Mouse (Mus musculus): ENCODE measurements around the gene Nfe2l3. TPM values are rescaled to one million over a fixed set of nuclear protein-coding genes. Genes with fewer than 3 reads are reported as not detected.
"Not testable (repeated sequence)": the region's sequence is repeated elsewhere in the genome, so short reads cannot be mapped to it uniquely, and the experiment has no call there.

Gene Nfe2l3
- polyA plus RNA-seq, 1 experiment = not detected

- Histone ChIP-seq H3K4me3 (ENCODE audit: insufficient read depth, low read length) (no peak overlapping the region), H3K4me1 (ENCODE audit: control insufficient read depth, insufficient read depth, low read length) (no peaks in the 10 kb centered on the region), H3K27ac (ENCODE audit: insufficient read depth, low read depth, low read length) (no peak overlapping the region)
- no peak for TF ChIP-seq CTCF (IDR thresholded peaks at IDR 0.05; ENCODE audit: low read depth, low read length)
Measured at GRCm38 (mm10) chr6:51483861-51484260, 51.4 kb downstream of the Nfe2l3 start.

GRCm38 (mm10) chr6:51484556-51484955, 52.1 kb downstream of the Nfe2l3 start:
- H3K4me1 ChIP-seq (ENCODE audit: control insufficient read depth, insufficient read depth, low read length); H3K4me3 ChIP-seq (ENCODE audit: insufficient read depth, low read length): not testable (repeated sequence)

GRCm38 (mm10) chr6:51485646-51486045, 53.2 kb downstream of the Nfe2l3 start:
- Histone ChIP-seq H3K4me1 (ENCODE audit: control insufficient read depth, insufficient read depth, low read length) (no peaks in the 10 kb centered on the region), H3K4me3 (ENCODE audit: insufficient read depth, low read length) (no peak overlapping the region), H3K27ac (ENCODE audit: insufficient read depth, low read depth, low read length) (no peak overlapping the region)
- TF ChIP-seq POLR2A (IDR thresholded peaks at IDR 0.05; ENCODE audit: borderline replicate concordance, low read depth, low read length) (no peak), CTCF (IDR thresholded peaks at IDR 0.05; ENCODE audit: low read depth, low read length) (no peak)

More at GRCm38 (mm10) chr6:51484556-51484955, 52.1 kb downstream of the Nfe2l3 start:
- not testable (repeated sequence) for H3K27ac ChIP-seq (ENCODE audit: insufficient read depth, low read depth, low read length)

GRCm38 (mm10) chr6:51486076-51486710, 53.7 kb downstream of the Nfe2l3 start:
- no peak overlapping the region for H3K4me3 ChIP-seq (ENCODE audit: insufficient read depth, low read length)
- H3K4me1 ChIP-seq (ENCODE audit: control insufficient read depth, insufficient read depth, low read length) = no peaks in the 10 kb centered on the region
- H3K27ac ChIP-seq (ENCODE audit: insufficient read depth, low read depth, low read length) = no peak overlapping the region
- no peak for TF ChIP-seq POLR2A (IDR thresholded peaks at IDR 0.05; ENCODE audit: borderline replicate concordance, low read depth, low read length)
- TF ChIP-seq CTCF (IDR thresholded peaks at IDR 0.05; ENCODE audit: low read depth, low read length) = no peak

- no peak overlapping the region for H3K4me3 ChIP-seq (ENCODE audit: insufficient read depth, low read length)
- no peaks in the 10 kb centered on the region for H3K4me1 ChIP-seq (ENCODE audit: control insufficient read depth, insufficient read depth, low read length)
- no peak overlapping the region for H3K27ac ChIP-seq (ENCODE audit: insufficient read depth, low read depth, low read length)
- TF ChIP-seq POLR2A (IDR thresholded peaks at IDR 0.05; ENCODE audit: borderline replicate concordance, low read depth, low read length) (no peak), CTCF (IDR thresholded peaks at IDR 0.05; ENCODE audit: low read depth, low read length) (no peak)
Measured at GRCm38 (mm10) chr6:51486731-51487130, 54.3 kb downstream of the Nfe2l3 start.

- Histone ChIP-seq H3K4me1 (ENCODE audit: control insufficient read depth, insufficient read depth, low read length) (no peaks in the 10 kb centered on the region), H3K4me3 (ENCODE audit: insufficient read depth, low read length) (no peak overlapping the region), H3K27ac (ENCODE audit: insufficient read depth, low read depth, low read length) (no peak overlapping the region)
- no peak for TF ChIP-seq CTCF (IDR thresholded peaks at IDR 0.05; ENCODE audit: low read depth, low read length)
- no peak for TF ChIP-seq POLR2A (IDR thresholded peaks at IDR 0.05; ENCODE audit: borderline replicate concordance, low read depth, low read length)
Measured at GRCm38 (mm10) chr6:51489787-51490186, 57.3 kb downstream of the Nfe2l3 start.

GRCm38 (mm10) chr6:51497321-51498111, 65.0 kb downstream of the Nfe2l3 start:
- no peak overlapping the region for H3K27ac ChIP-seq (ENCODE audit: insufficient read depth, low read depth, low read length)

GRCm38 (mm10) chr6:51505671-51506070, 73.2 kb downstream of the Nfe2l3 start:
- Histone ChIP-seq H3K27ac (ENCODE audit: insufficient read depth, low read depth, low read length) (no peak overlapping the region), H3K4me1 (ENCODE audit: control insufficient read depth, insufficient read depth, low read length) (peaks cover 11% of the 10 kb centered on the region), H3K4me3 (ENCODE audit: insufficient read depth, low read length) (no peak overlapping the region)
- no peak for TF ChIP-seq POLR2A (IDR thresholded peaks at IDR 0.05; ENCODE audit: borderline replicate concordance, low read depth, low read length)
- TF ChIP-seq CTCF (IDR thresholded peaks at IDR 0.05; ENCODE audit: low read depth, low read length) = no peak

More at GRCm38 (mm10) chr6:51497321-51498111, 65.0 kb downstream of the Nfe2l3 start:
- no peak for TF ChIP-seq POLR2A (IDR thresholded peaks at IDR 0.05; ENCODE audit: borderline replicate concordance, low read depth, low read length)
- TF ChIP-seq CTCF (IDR thresholded peaks at IDR 0.05; ENCODE audit: low read depth, low read length) = no peak
- no peak overlapping the region for H3K4me3 ChIP-seq (ENCODE audit: insufficient read depth, low read length)
- no peaks in the 10 kb centered on the region for H3K4me1 ChIP-seq (ENCODE audit: control insufficient read depth, insufficient read depth, low read length)

GRCm38 (mm10) chr6:51507556-51507955, 75.1 kb downstream of the Nfe2l3 start:
- peaks cover 14% of the 10 kb centered on the region for H3K4me1 ChIP-seq (ENCODE audit: control insufficient read depth, insufficient read depth, low read length)
- TF ChIP-seq POLR2A (IDR thresholded peaks at IDR 0.05; ENCODE audit: borderline replicate concordance, low read depth, low read length) (no peak), CTCF (IDR thresholded peaks at IDR 0.05; ENCODE audit: low read depth, low read length) (no peak)
- no peak overlapping the region for H3K4me3 ChIP-seq (ENCODE audit: insufficient read depth, low read length)
- H3K27ac ChIP-seq (ENCODE audit: insufficient read depth, low read depth, low read length) = no peak overlapping the region

Other genes starting within 250 kb of the Nfe2l3 start
- 726 and 831 TPM in 2 replicates for gene Hnrnpa2b1, start 37.2 kb downstream of the Nfe2l3 start, polyA plus RNA-seq (2012; ENCODE audit: insufficient read depth, insufficient read length, missing spikeins)
- 107 and 108 TPM in 2 replicates for gene Cbx3, start 37.7 kb downstream of the Nfe2l3 start, polyA plus RNA-seq (2012; ENCODE audit: insufficient read depth, insufficient read length, missing spikeins)
- gene Snx10, start 91.2 kb downstream of the Nfe2l3 start, polyA plus RNA-seq (2012; ENCODE audit: insufficient read depth, insufficient read length, missing spikeins) = 101 and 105 TPM in 2 replicates

Data from bone marrow macrophage, adult 2 months (primary cell).